Mouse (Mus musculus): ENCODE data around the gene Yif1b.

Gene Yif1b

GRCm38 (mm10) chr7:29244732-29245416 is 6.7 kb downstream of the Yif1b start:
- no peak for DNase-seq (ENCODE audit: low spot score)

DNA sequence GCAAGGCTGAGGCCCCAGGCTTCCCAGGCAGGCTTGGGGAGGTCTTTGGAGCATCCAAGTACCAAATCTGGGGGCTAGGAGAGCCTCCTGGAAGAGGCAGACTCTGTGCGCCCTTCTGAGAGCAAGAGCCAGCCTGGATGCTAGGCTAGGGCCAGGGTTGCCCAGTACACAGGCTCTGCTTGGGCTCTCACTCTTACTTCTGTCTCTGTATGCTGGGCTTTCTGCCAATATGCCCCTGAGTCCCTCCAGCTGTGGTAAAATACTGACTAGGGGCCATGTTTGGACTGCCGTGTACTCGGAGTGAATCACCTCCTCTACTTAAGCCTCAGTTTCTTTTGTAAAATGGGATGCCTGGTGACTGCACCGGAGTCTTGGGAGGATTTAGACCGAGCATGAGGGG is 7.9 kb downstream of the Yif1b start:
- no peak for DNase-seq (ENCODE audit: low spot score)

- DNase-seq (ENCODE audit: low spot score), result no peak
Observed at GRCm38 (mm10) chr7:29246619-29247313, 8.6 kb downstream of the Yif1b start.

GRCm38 (mm10) chr7:29247314-29247700 is 9.2 kb downstream of the Yif1b start:
- peak; percentile 81 for DNase-seq (ENCODE audit: low spot score)

DNA sequence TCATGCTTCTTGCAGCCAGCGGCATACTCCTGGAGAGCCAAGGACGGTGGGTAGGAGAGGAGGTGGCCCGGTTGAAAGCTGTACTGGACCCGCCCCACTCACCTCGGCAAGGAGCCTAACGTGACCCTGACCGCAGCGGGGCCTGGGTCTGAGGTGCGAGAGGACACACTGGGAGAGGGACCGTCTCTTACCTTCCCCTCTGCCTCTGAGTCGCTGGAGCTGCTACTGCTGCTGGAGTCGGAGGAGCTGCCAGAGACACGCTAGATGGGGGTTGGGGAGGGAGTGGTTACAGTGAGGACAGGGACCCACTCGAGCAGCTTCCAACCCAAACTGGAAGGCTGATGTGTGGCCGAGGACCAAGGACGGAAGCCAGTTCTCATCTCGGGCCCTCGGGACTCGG is 9.6 kb downstream of the Yif1b start:
- no peak for DNase-seq (ENCODE audit: low spot score)

DNA sequence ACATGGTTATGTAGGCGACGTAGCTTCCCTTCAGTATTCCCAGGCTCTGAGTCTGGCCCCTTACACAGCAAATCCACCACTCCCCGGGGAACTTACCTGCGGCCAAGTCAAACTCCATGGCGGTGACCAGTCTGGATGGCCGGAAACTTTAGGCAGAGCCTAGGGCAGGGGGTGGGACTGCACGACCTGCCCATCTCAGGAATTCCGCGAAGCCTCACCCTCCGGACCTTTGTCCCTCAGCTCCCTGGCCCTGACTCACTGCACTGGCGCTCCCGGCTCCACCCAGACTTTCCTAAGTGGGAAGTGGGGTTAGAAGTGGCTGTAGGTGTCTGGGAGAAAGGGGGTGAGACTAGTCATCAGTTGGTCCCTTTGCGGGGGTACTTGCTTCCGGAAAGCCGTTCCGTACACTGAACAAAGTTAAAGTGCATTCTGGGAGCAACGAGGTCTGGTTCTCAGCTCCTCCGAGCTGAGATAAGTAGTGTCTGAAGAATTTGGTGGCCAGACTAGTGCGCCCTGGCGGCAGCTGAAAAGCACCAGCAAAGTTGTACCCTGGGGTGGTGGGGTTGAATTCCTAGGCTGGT is 10.2 kb downstream of the Yif1b start, which contains the start of gene 2200002D01Rik:
Gene 2200002D01Rik, minus strand, starts transcription at position 206 of the 581 bp plus-strand sequence.
- no peak for DNase-seq (ENCODE audit: low spot score)

DNA sequence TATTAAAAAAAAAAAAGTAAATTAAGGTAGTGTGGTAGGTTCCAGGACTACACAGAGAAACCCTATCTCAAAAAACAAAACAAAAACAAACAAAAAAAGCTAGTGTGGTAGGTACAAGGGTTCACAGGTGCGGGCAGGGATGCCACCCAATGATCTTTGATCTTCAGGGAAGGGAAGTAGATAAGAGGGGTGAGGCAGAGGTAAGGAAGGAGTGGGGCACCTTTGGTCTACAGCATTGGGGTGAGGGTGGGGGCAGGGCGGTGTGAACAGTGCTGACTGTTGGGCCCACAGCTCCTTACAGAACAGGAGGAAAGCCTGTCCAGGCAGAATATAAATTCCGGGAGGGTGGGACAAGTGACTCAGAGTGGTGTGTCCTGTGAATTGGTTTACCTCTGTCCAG is 13.0 kb downstream of the Yif1b start:
- no peak for DNase-seq (ENCODE audit: low spot score)

DNA sequence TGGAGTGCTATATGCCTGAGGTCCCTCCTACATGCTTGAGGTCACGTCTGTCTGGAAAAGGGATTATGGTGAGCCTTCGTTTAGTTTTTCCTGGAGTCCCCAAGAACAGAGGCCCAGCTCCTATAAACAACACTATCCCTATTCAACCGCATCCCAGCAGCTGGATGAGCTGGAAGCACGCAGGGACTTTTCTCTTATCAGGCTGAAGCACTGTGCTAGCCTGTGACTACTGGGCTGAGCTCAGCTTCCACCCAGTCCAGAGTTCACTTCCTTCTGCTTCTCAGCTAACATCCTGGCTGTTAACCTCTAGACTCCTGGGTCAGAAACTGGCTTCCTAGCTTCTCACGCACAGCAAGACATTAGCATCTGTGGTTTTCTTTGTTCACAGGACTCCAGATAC is 15.7 kb downstream of the Yif1b start:
- no peak for DNase-seq (ENCODE audit: low spot score)

DNA sequence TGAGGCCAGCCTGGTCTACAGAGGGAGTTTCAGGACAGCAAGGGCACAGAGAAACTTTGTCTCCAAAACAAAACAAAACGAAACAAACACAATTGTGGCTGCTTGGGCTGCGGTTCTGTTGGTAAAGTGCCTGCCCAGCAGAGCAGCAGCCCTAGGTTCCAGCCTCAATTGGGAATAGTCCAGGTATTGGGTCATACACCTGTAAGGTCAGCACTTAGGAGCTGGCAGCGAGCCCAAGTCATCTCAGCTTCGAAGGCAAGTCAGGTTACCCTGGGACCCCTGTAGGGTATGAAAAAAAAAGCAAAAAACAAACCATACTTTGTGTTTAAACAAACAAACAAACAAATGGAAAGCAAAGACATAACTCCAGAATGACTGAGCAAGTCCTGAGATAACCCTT is 17.7 kb downstream of the Yif1b start:
- DNase-seq (ENCODE audit: low spot score), result no peak

GRCm38 (mm10) chr7:29257368-29257767 is 19.2 kb downstream of the Yif1b start:
- no peak for DNase-seq (ENCODE audit: low spot score)

GRCm38 (mm10) chr7:29259781-29260730 is 21.9 kb downstream of the Yif1b start:
- DNase-seq (ENCODE audit: low spot score), result no peak

- DNase-seq (ENCODE audit: low spot score), result no peak
Observed at GRCm38 (mm10) chr7:29262151-29262550, 24.0 kb downstream of the Yif1b start.

DNA sequence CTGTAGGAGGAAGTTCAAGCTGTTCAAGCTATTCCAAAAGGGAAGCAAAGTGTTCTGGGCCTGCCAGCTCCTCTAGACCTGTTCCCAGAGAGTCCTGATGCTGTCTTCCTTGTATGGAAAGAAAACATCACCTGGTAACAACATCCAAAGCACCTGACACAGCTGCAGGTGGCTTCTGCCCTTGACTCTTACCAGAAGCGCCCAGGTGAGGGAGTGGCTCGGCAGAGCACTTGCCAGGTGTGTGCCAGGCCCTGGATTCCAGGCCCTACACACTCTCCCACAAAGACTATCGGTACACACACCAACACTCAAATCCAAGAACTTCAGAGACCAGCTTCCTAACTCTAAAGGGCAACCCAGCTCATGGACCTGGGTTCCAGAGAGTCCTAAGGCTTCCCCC is 25.7 kb downstream of the Yif1b start:
- no peak for DNase-seq (ENCODE audit: low spot score)

DNA sequence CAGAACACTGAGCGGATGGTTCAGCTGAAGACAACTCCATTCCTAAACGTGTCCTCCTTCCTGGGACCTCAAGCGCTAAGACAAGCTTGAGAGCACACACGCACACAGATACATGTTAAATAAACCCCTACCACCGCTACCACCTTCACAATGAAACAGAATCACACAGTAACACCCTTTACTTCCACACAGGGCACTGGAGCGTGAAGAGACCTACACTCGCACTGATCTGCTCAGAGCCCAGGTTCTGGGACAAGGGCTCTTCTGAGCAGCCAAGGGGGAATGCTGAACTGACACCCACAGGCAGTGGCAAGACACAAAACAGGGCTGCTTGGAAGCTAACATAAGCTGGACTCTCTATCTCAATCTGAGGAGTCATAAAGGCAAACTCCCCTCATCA is 27.5 kb downstream of the Yif1b start:
- DNase-seq (ENCODE audit: low spot score), result no peak

DNA sequence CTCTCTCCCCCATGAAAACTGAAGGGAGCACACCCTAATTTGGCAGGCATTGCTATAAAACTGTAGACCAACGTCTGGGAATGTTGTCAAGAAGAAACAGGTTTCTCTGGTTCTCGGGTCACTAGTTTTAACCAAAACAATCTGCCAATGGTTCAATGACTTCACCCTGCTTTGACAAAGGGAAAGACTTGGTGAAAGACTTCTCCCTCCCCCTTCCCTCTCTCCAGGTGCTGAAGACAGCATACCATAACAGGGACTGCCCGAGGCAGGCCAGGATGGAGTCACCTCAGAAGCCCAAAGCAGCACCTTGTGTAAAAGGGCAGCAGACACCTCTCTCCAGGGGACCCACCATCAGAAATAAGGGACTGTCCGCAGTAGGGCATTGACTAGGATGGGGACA is 28.8 kb downstream of the Yif1b start:
- DNase-seq (ENCODE audit: low spot score), result no peak

GRCm38 (mm10) chr7:29270445-29270844 is 32.3 kb downstream of the Yif1b start:
- no peak for DNase-seq (ENCODE audit: low spot score)

- DNase-seq (ENCODE audit: low spot score), result no peak
Observed at GRCm38 (mm10) chr7:29271687-29272465, 33.7 kb downstream of the Yif1b start.

DNA sequence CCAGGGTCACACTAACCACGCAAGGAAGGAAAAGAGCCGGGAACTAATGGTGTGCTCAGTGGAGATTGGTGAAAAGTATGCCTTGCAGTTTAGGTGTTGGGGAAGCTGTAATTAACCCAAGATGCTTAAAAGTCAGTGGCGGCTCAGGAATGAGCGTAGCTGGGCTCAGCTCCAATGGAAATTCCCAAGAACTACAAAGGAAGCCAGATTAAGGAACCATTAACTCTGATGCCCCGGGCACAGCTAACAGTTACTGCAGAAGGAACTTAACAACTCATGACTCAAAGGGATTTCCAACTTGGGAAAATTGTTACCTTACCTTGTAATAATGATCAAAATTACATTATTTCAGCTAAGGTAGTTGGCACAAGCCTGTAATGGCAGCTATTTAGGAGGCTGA is 38.6 kb downstream of the Yif1b start:
- no peak for DNase-seq (ENCODE audit: low spot score)

- no peak for DNase-seq (ENCODE audit: low spot score)
Observed at GRCm38 (mm10) chr7:29277510-29277909, 39.4 kb downstream of the Yif1b start.

DNA sequence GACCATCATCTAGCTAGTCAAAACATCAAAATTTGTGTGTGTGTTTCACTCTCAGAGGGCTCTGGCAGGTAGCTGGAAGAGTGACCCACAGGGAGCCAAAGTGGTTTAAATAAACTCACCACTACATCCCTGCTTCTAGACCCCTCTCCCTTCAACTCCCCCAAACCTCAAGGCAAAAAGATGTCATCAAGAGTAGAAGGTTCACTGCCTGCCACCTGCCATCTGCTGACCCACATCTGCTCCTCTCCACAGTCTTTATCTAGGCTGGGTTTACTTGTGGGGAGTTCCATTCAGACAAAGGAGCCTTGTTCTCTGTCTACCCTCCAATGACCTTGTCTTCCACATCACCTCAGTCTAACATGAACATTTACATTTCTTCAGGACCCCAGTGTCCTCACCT is 41.1 kb downstream of the Yif1b start:
- DNase-seq (ENCODE audit: low spot score), result no peak

GRCm38 (mm10) chr7:29279924-29280323 is 41.8 kb downstream of the Yif1b start:
- no peak for DNase-seq (ENCODE audit: low spot score)

DNA sequence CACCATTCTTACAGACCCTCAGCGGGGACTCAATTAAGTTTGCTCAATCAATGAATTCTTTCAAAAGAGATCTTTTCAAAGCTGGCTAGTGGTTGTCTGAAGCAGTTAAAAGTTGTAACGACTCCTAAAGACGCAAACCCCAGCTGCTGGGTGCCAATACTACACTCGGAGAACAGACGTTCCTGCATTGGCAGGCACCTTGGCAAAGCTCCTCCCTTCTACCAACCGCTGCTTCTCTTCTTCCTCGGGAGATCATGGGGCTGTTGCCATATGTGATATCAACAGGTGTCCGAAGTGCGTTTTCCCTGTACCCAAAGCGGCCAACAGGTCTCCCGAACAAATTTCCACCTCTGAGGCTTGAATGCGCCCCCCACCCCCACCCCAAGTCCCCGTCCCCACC is 42.7 kb downstream of the Yif1b start:
- no peak for DNase-seq (ENCODE audit: low spot score)

Data from layer of hippocampus, adult 11-12 months (tissue).